9 mouse cellular contexts compared by ENCODE assay signal in the genomic region with DNA sequence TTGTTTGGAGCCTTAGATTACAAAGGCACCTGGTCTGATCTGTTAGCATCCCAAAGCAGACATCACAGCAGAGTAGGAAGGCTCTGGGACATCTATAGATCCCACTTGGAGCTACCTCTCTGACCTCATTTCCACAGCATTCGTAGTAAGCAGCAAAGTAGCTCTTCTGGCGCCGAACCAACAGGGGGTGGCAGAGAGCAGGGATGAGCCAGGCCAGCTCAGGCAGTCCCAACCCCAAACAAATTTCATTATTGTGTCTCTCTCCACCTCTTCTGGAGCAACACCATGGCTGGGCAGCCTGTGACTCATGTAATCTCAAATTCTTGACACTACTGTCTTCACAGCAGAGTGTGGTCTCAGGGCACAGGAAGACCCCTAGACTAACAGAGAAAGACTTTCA. TPM values are rescaled to one million over a fixed set of nuclear protein-coding genes. Genes with fewer than 3 reads are reported as not detected.
DNase-seq lines count a peak whose midpoint lies in the region; ATAC-seq and TF ChIP-seq lines count a peak whose summit lies in the region.
"Had no signal": no experiment of that assay in that cellular context is flagged by ENCODE, and none has a peak within 500 bp of the region (broad histone marks: within the 10 kb centered on the region; RNA-seq: fewer than 3 reads in every experiment).

No protein-coding gene starts in this region.

- no peak overlapping the region for H3K27ac ChIP-seq in kidney, embryonic 14.5 days (ENCODE audit: low read depth, low read length)
- H3K27ac ChIP-seq in forebrain, embryonic 13.5 days: no peak overlapping the region
- no peak overlapping the region for H3K27ac ChIP-seq in kidney, adult 2 months (ENCODE audit: insufficient read depth, low read depth, low read length)
- no peak overlapping the region for H3K27ac ChIP-seq in liver, adult 2 months (replicated peaks; ENCODE audit: insufficient read depth, low read depth, low read length)
- H3K27ac ChIP-seq in neural tube, embryonic 12.5 days: no peak overlapping the region

- no peak overlapping the region for H3K4me3 ChIP-seq in kidney, embryonic 14.5 days (ENCODE audit: low read length)
- H3K4me3 ChIP-seq in forebrain, embryonic 13.5 days: no peak overlapping the region
- H3K4me3 ChIP-seq in kidney, adult 2 months (ENCODE audit: insufficient read depth, low read depth, low read length): no peak overlapping the region
- no peak overlapping the region for H3K4me3 ChIP-seq in liver, adult 2 months (ENCODE audit: insufficient read depth, low read depth, low read length)
- no peak overlapping the region for H3K4me3 ChIP-seq in neural tube, embryonic 12.5 days
- H3K4me3 ChIP-seq: megakaryocyte, embryonic 14.5 days had no signal

- peak; percentile 13 for DNase-seq in kidney, adult 11 months
- peak; percentile 69 for DNase-seq in brain, embryonic 14.5 days (ENCODE audit: low read depth)
- DNase-seq in kidney, adult 2 months: peak; percentile 53
- DNase-seq in liver, adult 2 months (ENCODE audit: extremely low read depth, low read depth, low spot score): peak; percentile 40
- peak; percentile 19 to 30 for DNase-seq in thymus, adult 18-20 months

- peaks cover 16% of the 10 kb centered on the region for H3K4me1 ChIP-seq in kidney, embryonic 14.5 days (ENCODE audit: control insufficient read depth, insufficient read depth, low read length)
- no peaks in the 10 kb centered on the region for H3K4me1 ChIP-seq in forebrain, embryonic 13.5 days
- H3K4me1 ChIP-seq in kidney, adult 2 months (ENCODE audit: control insufficient read depth, insufficient read depth, low read length): no peaks in the 10 kb centered on the region
- H3K4me1 ChIP-seq in liver, adult 2 months (ENCODE audit: control insufficient read depth, insufficient read depth, low read length): peaks cover 4% of the 10 kb centered on the region; the same call in 1 of the 2 replicates
- H3K4me1 ChIP-seq in neural tube, embryonic 12.5 days: no peaks in the 10 kb centered on the region

- no peaks in the 10 kb centered on the region for H3K27me3 ChIP-seq in kidney, embryonic 14.5 days (ENCODE audit: control insufficient read depth, insufficient read depth, low read length)
- peaks cover 39% of the 10 kb centered on the region for H3K27me3 ChIP-seq in forebrain, embryonic 13.5 days
- H3K27me3 ChIP-seq in kidney, adult 2 months (replicated peaks; ENCODE audit: control insufficient read depth, insufficient read depth, low read length): no peaks in the 10 kb centered on the region
- H3K27me3 ChIP-seq in liver, adult 2 months (ENCODE audit: control insufficient read depth, insufficient read depth, low read length): no peaks in the 10 kb centered on the region
- H3K27me3 ChIP-seq in neural tube, embryonic 12.5 days (replicated peaks): no peaks in the 10 kb centered on the region
- H3K27me3 ChIP-seq: megakaryocyte, embryonic 14.5 days had no signal

- peak; percentile 88 for TF ChIP-seq CTCF in brain, embryonic 14.5 days (IDR thresholded peaks at IDR 0.05; ENCODE audit: borderline replicate concordance, extremely low read depth, insufficient read depth, insufficient read length)
- peak; percentile 82 for TF ChIP-seq CTCF in kidney, adult 2 months (conservative IDR thresholded peaks at IDR 0.05; ENCODE audit: insufficient read depth, insufficient read length, low read depth, low read length)
- TF ChIP-seq CTCF in liver, adult 2 months (IDR thresholded peaks at IDR 0.05; ENCODE audit: low read depth, low read length): peak; percentile 86

- WGBS in kidney, embryonic 14.5 days: 2% methylated on average over 3 of the region's 3 CpGs
- WGBS in forebrain, embryonic 13.5 days: 6% methylated on average over 3 of the region's 3 CpGs
- 16% methylated on average over 3 of the region's 3 CpGs for WGBS in kidney, adult 2 months
- 8% methylated on average over 3 of the region's 3 CpGs for WGBS in liver, adult 2 months
- WGBS in neural tube, embryonic 12.5 days: 14% methylated on average over 3 of the region's 3 CpGs

- H3K9me3 ChIP-seq in kidney, embryonic 14.5 days (ENCODE audit: control insufficient read depth, low read length): no peaks in the 10 kb centered on the region
- H3K9me3 ChIP-seq in forebrain, embryonic 13.5 days (replicated peaks): no peaks in the 10 kb centered on the region
- no peaks in the 10 kb centered on the region for H3K9me3 ChIP-seq in neural tube, embryonic 12.5 days
- H3K9me3 ChIP-seq: megakaryocyte, embryonic 14.5 days had no signal

- no peak for TF ChIP-seq POLR2A in brain, embryonic 14.5 days (IDR thresholded peaks at IDR 0.05; ENCODE audit: borderline replicate concordance, extremely low read depth, insufficient read depth, insufficient read length, poor library complexity, severe bottlenecking)
- TF ChIP-seq POLR2A in kidney, adult 2 months (IDR thresholded peaks at IDR 0.05; ENCODE audit: low read depth, low read length): no peak
- no peak for TF ChIP-seq POLR2A in liver, adult 2 months (IDR thresholded peaks at IDR 0.05; ENCODE audit: extremely low read depth, insufficient read depth, low read length)

- no peak overlapping the region for H3K9ac ChIP-seq in kidney, embryonic 14.5 days (ENCODE audit: low read depth, low read length)
- no peak overlapping the region for H3K9ac ChIP-seq in forebrain, embryonic 13.5 days
- H3K9ac ChIP-seq in liver, adult 2 months (ENCODE audit: low read depth, low read length): no peak overlapping the region
- H3K9ac ChIP-seq in neural tube, embryonic 12.5 days: no peak overlapping the region

- H3K36me3 ChIP-seq in kidney, embryonic 14.5 days (ENCODE audit: control insufficient read depth, insufficient read depth, low read length): no peaks in the 10 kb centered on the region
- H3K36me3 ChIP-seq in forebrain, embryonic 13.5 days (ENCODE audit: poor library complexity, severe bottlenecking): no peaks in the 10 kb centered on the region
- H3K36me3 ChIP-seq in kidney, adult 2 months (ENCODE audit: control insufficient read depth, insufficient read depth, low read length): no peaks in the 10 kb centered on the region
- no peaks in the 10 kb centered on the region for H3K36me3 ChIP-seq in liver, adult 2 months (ENCODE audit: control insufficient read depth, insufficient read depth, low read length)
- H3K36me3 ChIP-seq in neural tube, embryonic 12.5 days: no peaks in the 10 kb centered on the region

- no peaks in the 10 kb centered on the region for H3K79me2 ChIP-seq in liver, adult 2 months (ENCODE audit: control insufficient read depth, insufficient read depth, low read length)

- no peak overlapping the region for H3K4me2 ChIP-seq in kidney, embryonic 14.5 days (replicated peaks; ENCODE audit: low read depth, low read length)
- H3K4me2 ChIP-seq in forebrain, embryonic 13.5 days: no peak overlapping the region
- H3K4me2 ChIP-seq in neural tube, embryonic 12.5 days (replicated peaks): no peak overlapping the region

- no peak for ATAC-seq in kidney, embryonic 14.5 days (ENCODE audit: low FRiP score, low TSS enrichment)
- peak; percentile 59 for ATAC-seq in forebrain, embryonic 13.5 days
- peak; percentile 51 for ATAC-seq in neural tube, embryonic 12.5 days (ENCODE audit: low FRiP score, low read depth)

RNA-seq across cellular contexts. Expression of a gene that starts 19.8 kb away (rescaled TPM):
- 39.8 and 49.2 TPM in 2 replicates for polyA plus RNA-seq in kidney, embryonic 14.5 days (2014; fragmentation: Nextera tagmentation; extraction: Ambion mirVana)
- 10.1 and 28.3 TPM in 2 replicates for polyA plus RNA-seq in brain, embryonic 14.5 days (2012; rRNA removed)
- 11.2 and 11.4 TPM in 2 replicates for polyA plus RNA-seq in forebrain, embryonic 13.5 days (2015; fragmentation: Nextera tagmentation; extraction: Ambion mirVana)
- 18.3 and 18.4 TPM in 2 replicates for polyA plus RNA-seq in kidney, adult 2 months (2012; rRNA removed)
- total RNA-seq in liver, adult 2 months (2014; rRNA removed): 11.1 and 25.3 TPM in 2 replicates
- polyA plus RNA-seq in liver, adult 2 months (2012; rRNA removed): 17.6 and 18.4 TPM in 2 replicates
- polyA plus RNA-seq in neural tube, embryonic 12.5 days (2016; fragmentation: Nextera tagmentation; extraction: Ambion mirVana): 25.2 and 28.5 TPM in 2 replicates

RNA-seq across cellular contexts. Expression of a gene that starts 47.0 kb away (rescaled TPM):
- polyA plus RNA-seq in kidney, embryonic 14.5 days (2014; fragmentation: Nextera tagmentation; extraction: Ambion mirVana): 16.2 and 25.4 TPM in 2 replicates
- polyA plus RNA-seq in brain, embryonic 14.5 days (2012; rRNA removed): 5.7 and 7.6 TPM in 2 replicates
- polyA plus RNA-seq in forebrain, embryonic 13.5 days (2015; fragmentation: Nextera tagmentation; extraction: Ambion mirVana): 12.6 TPM in 2 replicates
- 0.12 and 0.28 TPM in 2 replicates for polyA plus RNA-seq in kidney, adult 2 months (2012; rRNA removed)
- 0.83 and 1.1 TPM in 2 replicates for total RNA-seq in liver, adult 2 months (2014; rRNA removed)
- 1.3 and 2.6 TPM in 2 replicates for polyA plus RNA-seq in liver, adult 2 months (2012; rRNA removed)
- polyA plus RNA-seq in neural tube, embryonic 12.5 days (2016; fragmentation: Nextera tagmentation; extraction: Ambion mirVana): 9.2 and 12.6 TPM in 2 replicates

Comparison
In these comparisons a context has a peak if more than half of its experiments do, and no peak if none do; other contexts are left out.
1. DNase-seq: peak in every context shown above with its lines; median percentile 69 in brain, embryonic 14.5 days; 53 in kidney, adult 2 months; 40 in liver, adult 2 months; 24 in thymus, adult 18-20 months; 13 in kidney, adult 11 months.